Mouse (Mus musculus): ENCODE results near the gene Letm1. TPM values are rescaled to one million over a fixed set of nuclear protein-coding genes. Genes with fewer than 3 reads are reported as not detected.

Letm1 gene
- total RNA-seq, 4 experiments from 2014 or later, result 69.8 to 82.0 (median 73.8) TPM

DNA sequence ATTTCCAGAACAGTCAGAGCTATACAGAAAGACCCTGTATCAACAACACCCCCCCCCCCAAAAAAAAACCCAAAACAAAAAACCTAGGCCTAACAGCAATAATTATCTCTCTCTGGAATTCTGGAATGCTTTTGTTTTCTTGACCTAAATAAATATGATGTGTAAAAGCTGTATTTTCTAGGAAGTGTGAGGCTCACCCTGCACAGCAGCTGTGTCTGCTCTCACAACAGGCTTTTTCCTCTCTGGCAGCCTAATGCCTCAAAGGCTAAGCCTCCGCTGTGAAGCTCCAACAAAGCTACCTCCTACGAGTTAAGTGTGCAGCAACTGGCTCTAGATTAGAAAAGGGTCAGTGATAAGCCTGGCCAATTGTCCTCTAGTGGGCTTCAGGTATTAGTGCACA is 73.6 kb downstream of the Letm1 start:
- DNase-seq (ENCODE audit: low spot score in 2 of 2), result no peak

DNA sequence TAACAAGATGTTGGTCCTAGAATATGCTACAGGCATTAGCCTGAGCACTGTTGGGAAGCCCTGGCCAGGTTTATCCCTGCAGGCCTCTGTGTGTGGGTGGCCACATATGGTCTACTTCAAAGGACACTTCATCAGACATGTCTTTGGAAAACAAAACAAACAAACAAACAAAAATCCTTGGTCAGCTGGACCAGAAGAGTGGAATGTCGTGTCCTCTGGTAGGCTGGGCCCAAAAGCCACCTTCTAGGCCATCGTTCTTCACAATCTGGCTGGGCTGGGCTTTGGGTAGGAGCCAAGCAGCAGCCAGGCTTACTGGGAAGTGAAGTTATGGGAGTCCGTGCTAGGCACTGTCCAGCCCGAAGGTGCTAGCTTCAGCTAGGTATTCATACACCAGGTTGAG is 75.5 kb downstream of the Letm1 start:
- no peak for DNase-seq (ENCODE audit: low spot score in 2 of 2)

DNA sequence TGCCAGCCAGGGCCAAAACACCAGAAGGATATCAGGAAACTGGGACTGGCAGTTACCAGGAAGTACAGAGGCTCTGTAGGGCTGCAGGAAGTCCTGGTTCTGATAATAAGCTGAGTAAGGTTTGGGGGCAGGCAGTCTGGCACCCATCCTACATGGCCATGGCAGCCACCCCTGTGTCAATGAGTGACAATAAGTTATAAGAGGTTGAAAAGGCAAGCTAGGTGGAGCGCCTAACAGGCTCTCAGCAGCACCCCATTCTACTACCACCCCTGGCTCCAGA is 76.3 kb downstream of the Letm1 start:
- DNase-seq (ENCODE audit: low spot score in 2 of 2), result no peak

DNA sequence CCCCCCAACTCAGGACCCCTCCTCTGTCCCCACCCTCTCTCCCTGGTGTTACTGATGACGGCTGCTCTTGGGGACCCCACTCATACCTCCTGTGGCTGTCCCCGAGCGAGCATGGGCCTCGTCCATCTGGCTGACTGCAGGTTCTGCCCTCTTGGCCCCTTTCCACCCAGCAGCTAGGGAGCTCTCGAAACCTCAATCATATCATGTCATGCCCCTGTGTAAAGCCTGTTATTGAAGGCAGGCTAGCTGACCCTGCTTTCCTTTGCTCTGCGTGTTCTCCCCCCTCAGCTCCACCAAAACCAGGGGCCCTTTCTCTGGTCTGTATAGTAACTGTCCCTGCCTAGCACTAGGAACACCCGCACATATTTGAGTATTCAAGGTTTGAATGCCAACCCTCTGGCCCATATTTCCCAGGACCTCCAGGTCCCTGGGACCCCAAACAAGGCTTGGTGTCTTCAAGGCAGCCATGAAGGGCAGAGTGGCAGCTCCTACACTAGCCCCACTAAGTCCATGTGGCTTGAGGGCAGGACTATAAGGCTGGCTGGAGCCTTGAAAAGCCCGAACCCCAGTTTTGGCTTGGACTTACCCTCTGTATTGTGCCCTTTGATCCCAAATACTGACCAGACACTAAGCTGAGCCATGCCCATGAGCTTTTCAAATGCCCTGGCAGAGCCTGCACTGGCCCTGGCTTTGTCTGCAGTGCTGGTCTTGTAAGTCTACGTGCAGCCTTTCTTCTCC is 76.8 kb downstream of the Letm1 start:
- no peak for DNase-seq (ENCODE audit: low spot score in 2 of 2)

DNA sequence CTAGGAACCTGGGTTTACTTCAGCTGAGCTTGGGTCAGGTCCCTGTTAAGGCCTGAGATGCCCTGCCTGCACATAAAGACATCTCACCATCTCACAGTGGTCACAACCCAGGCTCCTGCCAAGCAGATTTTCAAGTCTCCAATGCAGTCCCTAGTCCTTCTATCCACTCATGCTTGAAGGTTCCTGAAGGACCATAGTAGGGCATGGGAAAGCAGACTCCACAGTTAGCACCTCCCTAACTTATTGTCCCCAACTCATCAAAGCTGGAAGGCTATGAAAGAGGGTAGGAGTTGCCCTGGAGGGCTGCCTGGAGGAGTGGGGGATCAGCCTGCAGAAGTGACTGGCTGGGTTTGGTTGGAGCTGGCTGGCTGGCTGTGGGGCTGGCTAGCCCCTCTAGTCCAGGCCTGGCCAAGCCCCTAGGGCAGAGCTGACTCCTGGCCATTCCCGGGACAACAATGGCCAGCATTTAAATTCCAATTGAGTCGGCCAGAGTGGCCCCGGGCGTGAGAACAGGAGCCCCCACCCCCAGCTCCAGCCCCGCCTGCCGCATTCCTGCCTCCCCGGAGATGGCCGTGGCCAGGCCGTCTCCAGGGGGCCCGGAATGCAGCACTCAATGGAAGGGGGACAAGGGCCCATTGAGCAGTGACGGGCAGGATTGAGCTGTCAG is 77.5 kb downstream of the Letm1 start:
- DNase-seq (ENCODE audit: low spot score in 2 of 2), result no peak

- DNase-seq (ENCODE audit: low spot score in 2 of 2), result no peak
These were observed 78.6 kb downstream of the Letm1 start for GRCm38 (mm10) chr5:33703999-33704398.

GRCm38 (mm10) chr5:33701832-33702231 is 80.8 kb downstream of the Letm1 start:
- DNase-seq (ENCODE audit: low spot score in 2 of 2), result no peak

GRCm38 (mm10) chr5:33700010-33700409 is 82.6 kb downstream of the Letm1 start:
- DNase-seq (ENCODE audit: low spot score in 2 of 2), result no peak

DNA sequence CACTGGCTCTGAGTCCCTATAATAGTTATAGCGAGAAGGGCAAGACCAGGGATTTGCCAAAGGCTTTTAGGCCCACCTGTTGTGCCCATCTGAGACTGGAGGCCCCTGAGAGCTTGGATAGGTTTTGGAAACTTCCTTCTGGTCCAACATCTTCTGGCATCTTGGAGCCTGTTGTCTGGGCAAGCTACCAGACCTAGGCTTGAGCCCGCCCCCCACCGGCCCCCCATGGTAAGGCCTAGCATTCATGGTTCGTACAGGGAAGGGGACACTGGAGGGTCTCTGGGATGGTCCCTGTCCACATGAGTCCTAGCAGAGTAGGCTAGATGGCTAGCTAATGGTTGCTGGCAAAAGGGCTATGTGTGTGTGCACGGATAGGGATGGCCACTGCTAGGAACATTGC is 83.9 kb downstream of the Letm1 start:
- DNase-seq (ENCODE audit: low spot score in 2 of 2), result no peak

DNA sequence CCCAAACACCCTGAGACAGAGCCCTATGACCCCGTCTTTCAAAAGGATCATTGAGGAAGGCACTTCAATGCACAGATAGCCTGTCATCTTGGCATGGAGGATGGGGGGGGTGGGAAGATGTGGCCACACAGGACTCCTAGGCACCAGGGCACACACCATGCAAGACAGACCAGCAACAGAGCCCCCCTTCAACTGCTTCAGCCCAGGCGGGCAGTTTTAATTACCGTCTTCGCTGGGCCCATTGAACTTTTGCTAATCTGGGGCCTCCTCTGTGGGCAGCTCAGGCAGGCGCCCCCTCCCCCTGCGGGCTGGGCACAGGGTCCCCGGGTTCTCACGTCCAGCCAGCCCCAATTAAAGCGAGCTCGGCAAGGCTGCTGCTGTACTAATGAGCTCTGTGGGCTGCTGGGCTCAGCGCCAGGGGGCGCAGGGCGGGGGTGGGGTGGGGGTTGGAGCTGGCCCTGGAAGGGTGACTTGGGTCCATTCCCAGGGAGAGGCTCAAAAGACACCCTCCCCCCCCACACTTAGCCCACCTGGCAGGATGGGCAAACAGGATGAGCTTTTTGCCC is 84.6 kb downstream of the Letm1 start:
- DNase-seq (ENCODE audit: low spot score in 2 of 2), result no peak

DNA sequence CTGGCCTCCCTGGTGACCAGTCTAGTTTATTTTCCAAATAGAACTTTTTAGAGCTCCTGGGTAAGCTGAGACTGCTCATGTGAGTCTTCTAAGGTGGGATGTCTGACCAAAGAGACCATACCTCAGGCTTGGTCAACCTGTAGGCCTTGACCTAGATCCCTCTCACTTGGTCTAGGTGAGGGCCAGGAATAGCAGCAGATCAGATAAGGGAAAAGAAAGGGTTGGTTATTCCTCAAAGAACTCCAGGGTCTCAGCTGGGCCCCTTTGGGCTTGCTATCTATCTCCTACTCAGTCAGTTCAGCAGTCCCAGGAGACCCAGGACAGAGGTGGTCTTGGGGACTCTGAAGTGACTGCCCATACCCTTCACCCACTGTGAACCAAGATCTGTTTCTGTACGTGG is 85.1 kb downstream of the Letm1 start:
- no peak for DNase-seq (ENCODE audit: low spot score in 2 of 2)

DNA sequence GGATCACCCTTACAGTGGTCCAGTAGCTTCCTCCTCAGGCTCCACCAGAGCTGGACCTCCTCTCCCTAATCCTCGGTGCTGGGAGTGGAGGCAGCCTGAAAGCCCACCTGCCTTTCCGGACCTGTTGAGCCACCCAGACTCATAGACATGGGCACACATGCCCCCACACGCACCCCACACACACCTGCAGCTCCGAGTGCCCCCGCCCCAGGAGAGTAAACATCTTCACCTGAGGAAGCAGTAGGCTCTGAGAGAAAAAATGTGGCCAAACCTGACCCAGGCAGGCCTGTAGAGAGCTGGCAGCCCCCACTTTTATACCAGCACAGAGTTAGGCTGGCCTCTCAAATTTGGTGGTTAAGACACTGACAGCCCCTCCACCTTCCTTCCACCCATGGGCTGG is 86.2 kb downstream of the Letm1 start:
- no peak for DNase-seq (ENCODE audit: low spot score in 2 of 2)

DNA sequence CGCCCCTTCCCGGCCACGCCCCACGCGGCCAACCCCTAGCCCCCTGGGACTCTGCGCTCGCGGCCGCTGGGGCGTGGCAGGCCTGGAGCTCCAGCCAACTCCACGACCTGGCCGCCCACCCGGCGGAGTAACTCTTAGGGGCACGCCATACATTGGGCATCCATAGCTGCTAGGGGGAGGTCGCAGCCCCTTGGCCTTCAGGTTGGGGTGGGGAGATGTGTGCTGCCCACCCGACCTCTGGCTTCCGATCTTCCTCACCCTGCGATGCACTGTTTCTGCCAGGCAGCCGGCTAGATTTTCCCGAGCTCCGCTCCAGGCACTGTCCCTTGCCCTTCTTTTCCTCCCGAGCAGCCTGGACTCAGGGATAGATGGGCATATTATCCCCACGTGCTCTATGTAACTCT is 86.9 kb downstream of the Letm1 start:
- no peak for DNase-seq (ENCODE audit: low spot score in 2 of 2)

- no peak for DNase-seq (ENCODE audit: low spot score in 2 of 2)
These were observed 87.5 kb downstream of the Letm1 start for GRCm38 (mm10) chr5:33694848-33695717.

DNA sequence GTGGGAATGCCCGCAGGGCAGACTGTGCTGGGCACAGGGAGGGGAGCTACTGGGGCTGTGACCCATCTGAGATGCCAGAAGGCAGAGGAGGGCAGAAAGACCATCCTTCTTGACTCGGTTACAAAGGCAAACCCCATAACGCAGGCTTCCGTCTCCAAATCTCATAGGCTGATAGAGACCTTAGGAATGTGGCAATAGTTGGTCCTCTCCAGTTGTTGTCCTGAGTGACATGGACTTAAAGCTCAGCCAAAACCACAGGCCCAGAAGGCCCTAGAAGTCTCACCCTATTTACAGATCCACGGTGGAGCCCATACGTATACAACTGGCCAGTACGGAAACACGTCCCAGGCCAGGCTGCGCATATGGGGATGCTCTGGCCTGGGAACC is 88.2 kb downstream of the Letm1 start:
- no peak for DNase-seq (ENCODE audit: low spot score in 2 of 2)

DNA sequence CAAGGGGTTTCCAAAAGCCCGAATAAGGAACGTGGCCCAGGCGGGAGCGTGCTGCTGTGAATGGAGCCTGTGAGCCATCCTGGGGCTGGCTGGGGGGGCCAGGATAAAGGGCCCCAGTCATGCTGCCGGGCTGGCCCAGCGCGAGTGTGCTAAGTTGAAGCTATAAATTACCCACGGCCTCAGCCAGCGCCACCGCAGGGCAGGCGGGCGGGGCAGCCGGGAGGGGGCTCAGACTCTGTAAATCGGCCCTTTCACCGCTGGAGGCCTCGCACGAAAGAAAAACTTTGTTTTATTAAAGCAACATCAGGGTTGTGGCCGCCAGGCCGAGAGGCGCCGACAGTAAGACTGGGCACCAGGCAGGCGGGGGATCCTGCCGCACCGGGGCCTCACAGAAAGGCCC is 90.2 kb downstream of the Letm1 start:
- DNase-seq (ENCODE audit: low spot score in 2 of 2), result peak in 1 of 2 experiments; percentile 14

DNA sequence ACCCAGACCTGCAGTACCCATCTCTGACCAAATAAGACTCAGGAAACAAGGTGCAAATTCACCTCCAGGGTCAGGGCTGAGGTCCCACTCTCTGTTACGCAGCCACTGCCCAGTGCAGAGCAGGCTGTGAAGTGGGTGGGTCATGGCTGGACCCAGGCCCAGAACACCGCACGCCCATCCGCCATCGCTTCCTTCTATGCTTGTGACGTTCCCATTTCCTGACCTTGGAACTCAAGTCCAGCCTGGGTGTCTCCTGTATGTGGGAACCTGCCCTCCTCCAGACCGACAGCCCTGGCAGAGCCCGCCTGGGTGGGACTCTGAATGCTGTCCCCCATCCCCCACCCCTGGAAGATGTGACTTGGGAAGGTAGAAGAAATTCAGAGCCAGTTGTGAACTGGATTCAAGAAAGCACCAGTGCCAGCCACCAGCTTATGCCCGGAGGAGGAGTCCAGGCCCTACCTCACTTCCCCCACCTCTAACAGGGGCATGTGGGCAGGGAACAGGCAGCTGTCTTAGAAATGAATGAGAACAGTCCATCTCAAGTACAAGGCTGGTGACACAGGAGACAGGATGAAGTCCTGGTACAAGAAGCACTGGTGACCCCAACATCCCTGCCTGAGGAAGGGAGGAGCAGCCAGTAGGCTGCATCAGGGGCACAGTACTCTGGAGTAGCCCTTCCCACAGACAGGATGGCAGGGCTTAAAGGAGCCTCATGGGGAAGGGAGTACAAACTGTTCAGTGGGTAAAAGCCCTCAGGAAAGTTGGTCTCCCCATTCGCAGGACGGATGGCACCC is 92.6 kb downstream of the Letm1 start:
- no peak for DNase-seq (ENCODE audit: low spot score in 2 of 2)
